Mouse (Mus musculus): ENCODE results near the gene Fat3. TPM values are rescaled to one million over a fixed set of nuclear protein-coding genes. Genes with fewer than 3 reads are reported as not detected.

Gene Fat3
- polyA plus RNA-seq, 1 experiment from 2014 or later = 1.8 TPM

DNA sequence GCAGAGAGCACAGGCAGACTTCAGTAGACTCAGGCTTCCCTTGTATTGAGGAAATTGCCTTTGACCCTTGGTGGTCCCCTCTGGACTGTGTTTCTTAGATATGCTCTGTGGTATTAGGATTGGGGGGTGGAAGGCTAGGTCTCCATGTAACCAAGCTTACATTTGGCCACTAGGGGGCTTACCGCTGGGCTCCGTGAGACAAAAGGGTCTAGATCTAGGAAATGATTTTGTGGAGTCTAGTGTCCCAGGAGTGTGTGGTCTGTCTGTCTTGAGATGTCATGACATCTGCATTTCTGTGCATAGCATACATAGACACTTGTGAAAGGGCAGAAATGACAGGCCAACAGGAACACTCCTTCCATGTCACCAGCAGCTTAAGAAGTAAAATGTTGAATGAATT, 561.5 kb downstream of the Fat3 start:
- no peak for ATAC-seq (ENCODE audit: insufficient number of reproducible peaks, insufficient read depth, low FRiP score, low read depth)

DNA sequence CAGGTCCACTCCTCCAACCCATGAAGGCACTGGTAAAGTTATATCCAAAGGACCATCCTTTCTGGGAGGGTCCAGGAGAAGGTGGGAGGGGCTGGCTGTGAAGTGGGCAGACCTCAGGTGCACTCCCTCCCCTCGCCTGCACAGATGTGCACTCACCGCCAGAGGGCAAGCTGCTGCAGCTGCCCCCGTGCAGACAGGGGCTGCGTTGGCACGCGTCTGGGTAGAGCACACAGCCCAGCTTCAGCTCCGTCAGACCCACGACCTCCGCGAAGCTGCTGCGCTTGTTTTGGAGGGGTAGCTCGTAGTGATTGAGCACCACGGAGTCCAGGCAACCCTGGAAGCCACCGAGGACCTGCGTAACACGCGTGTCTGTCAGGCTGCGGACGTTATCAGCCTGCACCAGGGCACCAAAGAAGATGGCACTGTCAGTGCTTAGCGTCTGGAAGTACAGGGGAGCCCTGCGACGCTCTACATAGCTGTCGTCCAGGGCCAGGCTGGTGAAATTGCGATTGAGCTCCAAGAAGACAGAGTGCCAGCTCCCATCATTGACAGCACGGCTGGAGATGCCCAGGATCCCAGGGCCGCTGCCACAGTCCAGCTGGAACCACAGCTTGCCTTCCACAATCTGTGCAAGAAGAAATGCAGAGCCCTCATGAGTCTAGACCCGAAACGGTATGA, 563.1 kb downstream of the Fat3 start:
- Histone ChIP-seq H3K27me3 (ENCODE audit: control insufficient read depth, insufficient read depth, low read length) (no peaks in the 10 kb centered on the region), H3K4me2 (ENCODE audit: low read length) (no peak overlapping the region), H3K27ac (replicated peaks in 1 of 2; ENCODE audit: control insufficient read depth in 1 of 2, insufficient read depth in 1 of 2, low read depth in 2 of 2, low read length in 2 of 2) (no peak overlapping the region), H3K9ac (ENCODE audit: low read length) (no peak overlapping the region), H3K4me1 (ENCODE audit: control insufficient read depth in 2 of 2, insufficient read depth in 2 of 2, low read length in 2 of 2) (no peaks in the 10 kb centered on the region), H3K36me3 (ENCODE audit: control insufficient read depth, insufficient read depth, low read length) (no peaks in the 10 kb centered on the region), H3K9me3 (ENCODE audit: control insufficient read depth, low read length) (no peaks in the 10 kb centered on the region), H3K4me3 (ENCODE audit: control insufficient read depth in 1 of 2, insufficient read depth in 1 of 2, low read depth in 1 of 2, low read length in 2 of 2) (no peak overlapping the region)
- 0 out of 2 replicates have a peak, but pooled peaks have one; percentile 13 for ATAC-seq (ENCODE audit: insufficient number of reproducible peaks, insufficient read depth, low FRiP score, low read depth)
- WGBS = 72% methylated on average over 28 of the region's 28 CpGs

More for the DNA sequence above, 561.5 kb downstream of the Fat3 start:
- Histone ChIP-seq H3K4me2 (ENCODE audit: low read length) (no peak overlapping the region), H3K27ac (replicated peaks in 1 of 2; ENCODE audit: control insufficient read depth in 1 of 2, insufficient read depth in 1 of 2, low read depth in 2 of 2, low read length in 2 of 2) (no peak overlapping the region), H3K4me3 (ENCODE audit: control insufficient read depth in 1 of 2, insufficient read depth in 1 of 2, low read depth in 1 of 2, low read length in 2 of 2) (no peak overlapping the region), H3K27me3 (ENCODE audit: control insufficient read depth, insufficient read depth, low read length) (no peaks in the 10 kb centered on the region), H3K4me1 (ENCODE audit: control insufficient read depth in 2 of 2, insufficient read depth in 2 of 2, low read length in 2 of 2) (no peaks in the 10 kb centered on the region), H3K9ac (ENCODE audit: low read length) (no peak overlapping the region), H3K9me3 (ENCODE audit: control insufficient read depth, low read length) (no peaks in the 10 kb centered on the region), H3K36me3 (ENCODE audit: control insufficient read depth, insufficient read depth, low read length) (no peaks in the 10 kb centered on the region)
- whole genome bisulfite sequencing = 55% methylated on average over 2 of the region's 2 CpGs

DNA sequence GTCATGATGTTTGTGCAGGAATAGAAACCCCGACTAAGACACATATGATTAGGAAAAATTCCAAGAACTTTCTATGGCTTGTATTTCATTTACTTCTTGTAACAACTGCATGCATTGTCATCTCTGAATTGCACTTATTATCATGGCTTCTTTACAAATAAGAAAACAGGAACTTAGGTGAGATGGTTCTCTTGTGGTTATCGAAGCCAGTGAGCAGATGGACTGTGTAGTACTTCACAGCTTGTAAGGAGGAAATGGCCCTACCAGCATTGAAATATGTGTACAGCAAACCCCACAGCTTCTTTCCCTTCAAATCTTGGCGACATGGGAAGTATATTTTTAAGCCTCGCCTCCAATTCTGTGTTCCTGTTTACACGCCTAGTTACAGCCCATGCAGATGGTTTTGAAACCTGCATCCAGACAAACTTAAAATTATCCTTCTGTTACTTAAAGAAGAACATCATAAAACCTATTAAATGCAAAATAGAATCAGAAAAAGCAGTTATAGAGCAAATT, 570.1 kb downstream of the Fat3 start:
- no peak overlapping the region for H3K9ac ChIP-seq (ENCODE audit: low read length)
- H3K4me3 ChIP-seq (ENCODE audit: control insufficient read depth in 1 of 2, insufficient read depth in 1 of 2, low read depth in 1 of 2, low read length in 2 of 2) = no peak overlapping the region
- H3K4me1 ChIP-seq (ENCODE audit: control insufficient read depth in 2 of 2, insufficient read depth in 2 of 2, low read length in 2 of 2) = no peaks in the 10 kb centered on the region
- no peaks in the 10 kb centered on the region for H3K27me3 ChIP-seq (ENCODE audit: control insufficient read depth, insufficient read depth, low read length)
- WGBS = 82% methylated on average over 5 of the region's 5 CpGs
- ATAC-seq (ENCODE audit: insufficient number of reproducible peaks, insufficient read depth, low FRiP score, low read depth) = no peak
- no peak overlapping the region for H3K27ac ChIP-seq (replicated peaks in 1 of 2; ENCODE audit: control insufficient read depth in 1 of 2, insufficient read depth in 1 of 2, low read depth in 2 of 2, low read length in 2 of 2)
- no peak overlapping the region for H3K4me2 ChIP-seq (ENCODE audit: low read length)
- no peaks in the 10 kb centered on the region for H3K9me3 ChIP-seq (ENCODE audit: control insufficient read depth, low read length)
- H3K36me3 ChIP-seq (ENCODE audit: control insufficient read depth, insufficient read depth, low read length) = no peaks in the 10 kb centered on the region

DNA sequence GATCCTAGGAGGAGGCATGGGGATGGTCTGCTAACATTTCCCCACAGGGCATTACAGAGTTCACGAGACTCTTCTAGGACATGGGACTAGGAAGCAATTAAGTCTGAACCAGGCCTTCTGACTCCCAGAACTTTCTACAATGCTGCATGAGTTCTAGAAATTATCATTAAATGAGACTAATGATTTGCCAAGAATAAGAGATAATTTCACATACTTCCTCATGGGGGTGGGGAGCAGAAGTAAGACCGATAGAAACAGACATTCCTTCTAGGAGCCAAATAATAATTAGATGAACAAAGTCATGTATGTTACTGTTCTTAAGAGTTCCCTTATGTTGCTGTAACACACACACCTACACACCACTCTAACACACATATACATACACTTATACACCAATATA, 572.8 kb downstream of the Fat3 start:
- Histone ChIP-seq H3K27me3 (ENCODE audit: control insufficient read depth, insufficient read depth, low read length) (no peaks in the 10 kb centered on the region), H3K36me3 (ENCODE audit: control insufficient read depth, insufficient read depth, low read length) (no peaks in the 10 kb centered on the region), H3K9ac (ENCODE audit: low read length) (no peak overlapping the region), H3K4me3 (ENCODE audit: control insufficient read depth in 1 of 2, insufficient read depth in 1 of 2, low read depth in 1 of 2, low read length in 2 of 2) (no peak overlapping the region), H3K27ac (replicated peaks in 1 of 2; ENCODE audit: control insufficient read depth in 1 of 2, insufficient read depth in 1 of 2, low read depth in 2 of 2, low read length in 2 of 2) (no peak overlapping the region), H3K4me1 (ENCODE audit: control insufficient read depth in 2 of 2, insufficient read depth in 2 of 2, low read length in 2 of 2) (no peaks in the 10 kb centered on the region), H3K4me2 (ENCODE audit: low read length) (no peak overlapping the region), H3K9me3 (ENCODE audit: control insufficient read depth, low read length) (no peaks in the 10 kb centered on the region)
- 81% methylated on average over 2 of the region's 2 CpGs for WGBS
- ATAC-seq (ENCODE audit: insufficient number of reproducible peaks, insufficient read depth, low FRiP score, low read depth) = no peak

DNA sequence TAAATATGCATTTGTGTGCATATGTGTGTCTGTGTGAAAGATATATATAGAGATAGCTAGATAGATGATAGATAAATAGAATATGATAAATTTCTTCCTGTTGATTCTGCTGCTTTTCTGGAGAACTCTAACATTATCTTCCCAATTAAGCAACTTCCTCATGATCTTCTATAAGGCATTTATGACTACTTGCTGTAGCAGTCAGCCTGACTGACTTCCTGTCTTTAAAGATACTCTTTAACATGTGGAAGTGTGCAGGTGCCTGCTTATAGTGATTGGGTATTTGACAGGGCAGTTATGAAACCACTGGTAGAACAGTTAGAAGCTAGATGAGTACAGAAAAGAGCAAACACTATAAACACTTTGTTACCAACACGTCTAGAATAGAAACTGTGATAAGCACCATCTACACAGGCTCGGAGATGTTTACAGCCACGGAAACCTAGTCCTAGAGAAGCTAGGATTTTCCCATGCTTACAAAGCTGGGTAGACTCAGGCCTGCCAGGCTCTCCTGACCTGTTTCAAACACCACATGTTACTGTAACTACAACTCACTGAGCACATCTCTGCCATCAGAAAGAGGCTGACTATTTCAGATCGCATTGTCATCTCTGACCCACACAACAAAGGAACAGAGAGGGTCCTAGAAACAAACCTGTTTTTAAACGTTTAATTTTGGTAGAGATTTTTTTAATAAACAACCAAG, 573.6 kb downstream of the Fat3 start:
- H3K4me1 ChIP-seq (ENCODE audit: control insufficient read depth in 2 of 2, insufficient read depth in 2 of 2, low read length in 2 of 2) = no peaks in the 10 kb centered on the region

DNA sequence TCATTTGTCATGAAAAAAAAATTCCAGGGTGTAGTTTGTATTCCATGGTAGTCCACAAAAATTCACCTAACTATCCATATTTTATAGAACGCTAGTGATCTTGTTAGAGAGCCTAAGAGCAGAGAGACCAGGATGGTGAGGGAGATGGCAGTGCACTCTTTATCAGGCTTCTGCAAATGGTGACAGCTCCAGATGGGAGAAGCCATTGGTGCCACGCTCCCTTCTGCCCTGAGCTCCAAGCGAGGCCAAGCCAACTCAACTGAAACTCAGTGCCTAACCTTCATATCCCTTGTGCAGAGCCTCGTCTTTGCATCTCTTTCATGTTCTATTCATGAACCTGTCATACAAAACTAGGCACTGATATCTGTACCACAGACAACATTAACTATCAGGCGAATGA, 575.8 kb downstream of the Fat3 start:
- no peak for ATAC-seq (ENCODE audit: insufficient number of reproducible peaks, insufficient read depth, low FRiP score, low read depth)
- Histone ChIP-seq H3K36me3 (ENCODE audit: control insufficient read depth, insufficient read depth, low read length) (no peaks in the 10 kb centered on the region), H3K4me1 (ENCODE audit: control insufficient read depth in 2 of 2, insufficient read depth in 2 of 2, low read length in 2 of 2) (no peaks in the 10 kb centered on the region), H3K27me3 (ENCODE audit: control insufficient read depth, insufficient read depth, low read length) (no peaks in the 10 kb centered on the region), H3K4me2 (ENCODE audit: low read length) (no peak overlapping the region), H3K9ac (ENCODE audit: low read length) (no peak overlapping the region), H3K27ac (replicated peaks in 1 of 2; ENCODE audit: control insufficient read depth in 1 of 2, insufficient read depth in 1 of 2, low read depth in 2 of 2, low read length in 2 of 2) (no peak overlapping the region), H3K9me3 (ENCODE audit: control insufficient read depth, low read length) (no peaks in the 10 kb centered on the region), H3K4me3 (ENCODE audit: control insufficient read depth in 1 of 2, insufficient read depth in 1 of 2, low read depth in 1 of 2, low read length in 2 of 2) (no peak overlapping the region)
- 83% methylated on average over 5 of the region's 5 CpGs for WGBS

More for the DNA sequence above, 573.6 kb downstream of the Fat3 start:
- Histone ChIP-seq H3K9ac (ENCODE audit: low read length) (no peak overlapping the region), H3K36me3 (ENCODE audit: control insufficient read depth, insufficient read depth, low read length) (no peaks in the 10 kb centered on the region), H3K9me3 (ENCODE audit: control insufficient read depth, low read length) (no peaks in the 10 kb centered on the region), H3K4me2 (ENCODE audit: low read length) (no peak overlapping the region), H3K27ac (replicated peaks in 1 of 2; ENCODE audit: control insufficient read depth in 1 of 2, insufficient read depth in 1 of 2, low read depth in 2 of 2, low read length in 2 of 2) (no peak overlapping the region), H3K4me3 (ENCODE audit: control insufficient read depth in 1 of 2, insufficient read depth in 1 of 2, low read depth in 1 of 2, low read length in 2 of 2) (no peak overlapping the region), H3K27me3 (ENCODE audit: control insufficient read depth, insufficient read depth, low read length) (no peaks in the 10 kb centered on the region)
- WGBS = 43% methylated on average over 5 of the region's 5 CpGs
- ATAC-seq (ENCODE audit: insufficient number of reproducible peaks, insufficient read depth, low FRiP score, low read depth) = no peak

DNA sequence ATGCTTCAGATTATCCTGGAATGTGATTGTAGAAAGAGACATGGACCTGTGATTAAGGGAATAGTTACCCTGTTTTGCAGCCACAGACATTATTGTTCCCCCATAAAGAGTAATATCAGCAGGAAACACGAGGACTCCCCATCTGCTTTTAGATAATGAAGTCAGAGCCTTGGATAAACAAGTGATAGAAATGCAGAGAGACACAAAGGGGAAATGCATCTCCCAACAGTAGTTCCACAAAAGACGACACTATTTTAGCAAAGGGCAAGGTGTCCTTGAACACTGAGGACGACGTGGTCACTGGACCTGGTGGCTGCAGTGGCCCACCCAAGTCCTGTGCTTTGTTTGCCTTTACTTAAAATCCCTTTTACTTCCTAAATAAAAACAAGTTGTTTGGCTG, 580.8 kb downstream of the Fat3 start:
- H3K4me3 ChIP-seq (ENCODE audit: control insufficient read depth in 1 of 2, insufficient read depth in 1 of 2, low read depth in 1 of 2, low read length in 2 of 2) = no peak overlapping the region
- no peaks in the 10 kb centered on the region for H3K9me3 ChIP-seq (ENCODE audit: control insufficient read depth, low read length)
- no peak overlapping the region for H3K9ac ChIP-seq (ENCODE audit: low read length)
- H3K27ac ChIP-seq (replicated peaks in 1 of 2; ENCODE audit: control insufficient read depth in 1 of 2, insufficient read depth in 1 of 2, low read depth in 2 of 2, low read length in 2 of 2) = no peak overlapping the region
- H3K27me3 ChIP-seq (ENCODE audit: control insufficient read depth, insufficient read depth, low read length) = no peaks in the 10 kb centered on the region
- no peak for ATAC-seq (ENCODE audit: insufficient number of reproducible peaks, insufficient read depth, low FRiP score, low read depth)
- H3K36me3 ChIP-seq (ENCODE audit: control insufficient read depth, insufficient read depth, low read length) = no peaks in the 10 kb centered on the region
- 49% methylated on average over 4 of the region's 4 CpGs for WGBS
- H3K4me2 ChIP-seq (ENCODE audit: low read length) = no peak overlapping the region
- H3K4me1 ChIP-seq (ENCODE audit: control insufficient read depth in 2 of 2, insufficient read depth in 2 of 2, low read length in 2 of 2) = no peaks in the 10 kb centered on the region
